Mouse (Mus musculus) retina, embryonic 14.5 days (tissue): Measurements from ENCODE around the gene Gm11232.
A peak's percentile ranks its signal among the peaks of the same experiment; 100 is the strongest.

ENCODE experiments used
- DNase-seq: peaks from one replicate; pipeline ENCODE4 v3.0.0-alpha.2; 2015; ENCODE audit warnings: low spot score

The Gm11232 gene

DNA sequence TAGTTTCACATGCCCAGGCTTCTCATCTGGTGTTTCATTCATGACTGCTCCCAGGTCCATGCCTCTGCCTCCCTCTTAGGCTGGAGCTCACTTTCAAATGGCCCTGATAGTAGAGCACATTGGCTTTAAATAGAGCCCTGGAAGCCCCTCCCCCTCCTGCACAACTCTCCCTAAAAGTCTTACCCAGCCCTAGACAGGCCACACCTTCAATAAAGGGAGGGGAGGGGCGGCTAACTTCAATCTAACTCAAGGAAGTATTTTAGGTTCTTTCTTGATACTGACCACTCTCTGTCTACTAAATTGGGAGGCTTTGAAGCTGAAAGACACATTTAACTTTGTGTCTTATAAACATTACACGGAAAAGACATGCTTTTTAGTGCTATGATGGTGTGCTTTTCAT lies at the start of gene Gm11232:
Gm11232 (minus strand) TSS at position 101 of the 400 bp plus-strand sequence.
- no peak for DNase-seq

GRCm38 (mm10) chr4:71805977-71806534 lies 48.3 kb upstream of the Gm11232 start:
- DNase-seq: no peak

DNA sequence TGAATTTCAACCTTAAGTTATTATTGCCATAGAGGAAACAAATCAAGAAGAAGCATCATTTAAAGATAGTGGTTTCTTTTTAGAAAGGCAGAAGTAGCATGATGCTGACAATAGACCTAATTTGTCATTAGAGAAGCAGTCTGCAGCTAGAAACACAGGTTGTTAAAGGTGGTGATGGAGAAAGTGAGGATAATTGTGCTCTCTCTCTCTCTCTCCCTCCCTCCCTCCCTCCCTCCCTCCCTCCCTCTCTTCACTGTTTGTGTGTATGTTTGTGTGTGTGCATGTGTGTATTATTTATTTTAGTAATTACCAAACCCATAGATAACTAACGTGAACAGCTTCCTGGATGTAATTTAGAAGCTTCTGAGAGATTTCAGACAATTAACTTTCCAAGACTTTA lies 7.8 kb upstream of the Gm11232 start:
- DNase-seq: no peak

- DNase-seq: peak; percentile 97
These were observed 7.3 kb upstream of the Gm11232 start for GRCm38 (mm10) chr4:71765071-71765470.

- no peak for DNase-seq
These were observed 1.1 kb downstream of the Gm11232 start for GRCm38 (mm10) chr4:71756441-71757221.

DNA sequence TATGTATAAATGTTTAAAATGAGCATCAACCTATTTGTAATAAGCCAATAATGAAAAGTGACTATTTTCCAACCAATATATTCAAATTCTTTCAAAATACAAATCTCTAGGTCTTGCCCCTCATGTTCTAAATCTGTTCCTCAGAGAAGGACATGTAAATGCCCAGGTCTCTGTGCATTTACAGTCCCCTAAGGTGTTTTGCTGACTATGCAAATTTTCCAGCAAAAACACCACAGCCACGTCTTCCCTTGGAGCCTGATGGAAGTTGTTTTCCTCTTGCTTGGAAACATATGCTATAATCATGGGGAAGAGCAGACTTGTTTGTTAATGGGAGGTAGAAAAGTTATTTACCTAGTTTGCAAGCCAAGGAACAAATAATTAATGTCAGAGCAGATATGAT lies 12.0 kb downstream of the Gm11232 start:
- DNase-seq: no peak

DNA sequence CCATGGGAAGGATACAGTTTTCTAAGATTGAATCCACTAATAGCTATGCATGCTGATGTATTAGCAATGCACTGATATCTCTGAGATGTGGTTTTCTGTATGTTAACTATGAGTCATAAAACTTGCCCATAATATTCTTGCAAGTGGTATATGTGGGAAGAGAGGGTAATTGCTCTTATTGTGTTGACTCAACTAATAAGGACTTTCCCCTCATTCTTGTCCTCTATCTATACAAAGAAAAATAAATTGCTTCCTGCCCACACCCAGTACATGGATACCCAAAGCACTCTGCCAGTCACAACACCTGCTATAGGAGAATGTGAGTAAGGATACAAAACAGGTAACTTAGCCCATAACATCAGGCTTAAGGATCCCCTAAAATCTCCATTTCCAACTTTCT lies 21.2 kb downstream of the Gm11232 start:
- DNase-seq: no peak

GRCm38 (mm10) chr4:71735261-71735660 lies 22.5 kb downstream of the Gm11232 start:
- DNase-seq: peak; percentile 23

DNA sequence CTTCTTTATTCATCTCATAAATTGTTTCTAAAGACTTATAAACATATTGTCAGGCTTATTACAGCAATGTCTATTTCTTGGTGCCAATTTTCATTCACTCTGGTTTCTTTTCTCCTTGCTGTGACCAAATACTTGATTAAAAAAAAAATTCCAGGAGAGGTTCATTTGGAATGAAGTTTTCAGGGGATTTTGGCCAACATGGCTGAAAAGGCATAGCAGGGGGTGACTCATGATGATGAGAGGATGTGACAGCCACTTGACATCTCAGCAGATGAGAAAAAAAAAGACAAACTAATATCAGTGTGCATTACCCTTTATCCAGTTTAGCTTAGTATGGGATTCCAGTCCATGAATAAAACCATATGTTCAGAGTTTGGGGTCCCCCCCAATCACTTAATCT lies 28.4 kb downstream of the Gm11232 start:
- peak; percentile 28 for DNase-seq

GRCm38 (mm10) chr4:71727611-71728010 lies 30.2 kb downstream of the Gm11232 start:
- no peak for DNase-seq

GRCm38 (mm10) chr4:71727056-71727455 lies 30.7 kb downstream of the Gm11232 start:
- DNase-seq: no peak

- no peak for DNase-seq
These were observed 31.9 kb downstream of the Gm11232 start for GRCm38 (mm10) chr4:71725889-71726288.
